Mouse (Mus musculus): Measurements from ENCODE around the gene Mcm9. TPM values are rescaled to one million over a fixed set of nuclear protein-coding genes. Genes with fewer than 3 reads are reported as not detected.
"Not testable (repeated sequence)": the region's sequence is repeated elsewhere in the genome, so short reads cannot be mapped to it uniquely, and the experiment has no call there.

Gene Mcm9
- polyA plus RNA-seq, 1 experiment from 2014 or later: 10.4 TPM

DNA sequence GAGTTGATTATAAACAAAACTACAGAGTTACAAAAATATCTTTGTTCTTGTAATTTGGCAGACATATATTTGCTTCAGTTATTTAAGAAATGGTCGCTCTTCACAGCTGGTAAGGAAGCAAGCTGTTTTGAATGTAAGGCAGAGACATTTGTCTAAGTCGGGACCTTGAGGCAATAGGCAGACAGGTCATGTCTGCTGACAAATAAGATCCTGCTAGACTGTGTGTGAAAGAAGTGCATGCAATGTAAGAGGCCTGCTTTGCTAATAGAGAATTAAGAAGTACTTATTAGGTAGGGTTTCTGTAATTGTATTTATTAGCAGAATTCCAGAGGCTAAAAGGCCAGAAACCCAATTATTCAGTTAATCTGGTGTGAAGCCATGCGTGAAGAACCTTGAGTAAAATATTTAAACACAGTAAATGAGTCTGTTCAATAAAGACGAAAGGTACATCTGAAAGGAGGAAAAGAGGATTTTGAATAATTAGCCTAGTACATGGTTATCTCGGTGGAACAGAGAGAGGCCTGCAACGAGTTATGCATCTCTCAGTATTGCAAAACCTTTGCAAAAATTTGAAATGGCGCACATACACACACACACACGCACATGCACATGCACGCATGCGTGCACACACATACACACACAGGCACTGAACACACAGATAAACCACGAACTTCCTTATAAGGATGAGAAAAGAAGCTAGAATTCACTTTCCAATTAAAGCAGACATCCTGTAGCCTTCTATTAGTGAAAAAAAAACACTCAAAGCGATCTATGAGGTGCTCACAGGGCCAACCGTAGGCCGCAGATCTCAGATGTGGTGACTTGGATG lies 112.3 kb downstream of the Mcm9 start:
- H3K27me3 ChIP-seq (replicated peaks): no peaks in the 10 kb centered on the region
- H3K9ac ChIP-seq: peak overlapping the region; percentile 25; the same call in 1 of the 2 replicates
- peak overlapping the region; percentile 77 for H3K27ac ChIP-seq (replicated peaks)
- H3K4me1 ChIP-seq: peaks cover 21% of the 10 kb centered on the region
- no peak overlapping the region for H3K4me3 ChIP-seq
- H3K4me2 ChIP-seq: peak overlapping the region; percentile 41
- no peaks in the 10 kb centered on the region for H3K9me3 ChIP-seq
- no peaks in the 10 kb centered on the region for H3K36me3 ChIP-seq
- WGBS: 75% methylated on average over 14 of the region's 14 CpGs
- no peak for ATAC-seq (ENCODE audit: extremely low read depth, insufficient number of reproducible peaks, low FRiP score, low TSS enrichment)

DNA sequence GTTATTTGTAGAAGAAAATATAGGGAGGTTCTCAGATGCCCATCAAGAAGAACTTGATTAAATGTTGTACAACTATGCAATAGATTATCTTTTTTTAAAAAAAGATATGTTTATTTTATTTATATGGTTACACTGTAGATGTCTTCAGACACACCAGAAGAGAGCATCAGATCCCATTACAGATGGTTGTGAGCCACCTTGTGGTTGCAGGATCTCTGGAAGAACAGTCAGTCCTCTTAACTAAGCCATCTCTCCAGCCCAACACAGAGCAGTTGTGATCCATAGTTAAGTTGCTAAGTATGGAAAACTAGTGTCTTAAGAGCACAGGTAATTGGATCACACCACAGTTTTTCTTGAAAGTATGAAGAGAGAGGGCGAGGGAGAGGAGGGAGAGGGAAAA lies 117.7 kb downstream of the Mcm9 start:
- no peak for ATAC-seq (ENCODE audit: extremely low read depth, insufficient number of reproducible peaks, low FRiP score, low TSS enrichment)
- Histone ChIP-seq H3K9me3 (no peaks in the 10 kb centered on the region), H3K4me3 (no peak overlapping the region), H3K27me3 (replicated peaks) (no peaks in the 10 kb centered on the region), H3K4me2 (no peak overlapping the region), H3K9ac (no peak overlapping the region), H3K36me3 (no peaks in the 10 kb centered on the region), H3K4me1 (peaks cover 4% of the 10 kb centered on the region), H3K27ac (replicated peaks) (no peak overlapping the region)
- WGBS: 83% methylated on average over 1 of the region's 1 CpGs

GRCm38 (mm10) chr10:53509158-53509773 lies 121.0 kb downstream of the Mcm9 start:
- WGBS: 20% methylated on average over 6 of the region's 6 CpGs

GRCm38 (mm10) chr10:53508676-53509075 lies 121.6 kb downstream of the Mcm9 start:
- Histone ChIP-seq H3K4me1 (peaks cover 12% of the 10 kb centered on the region), H3K27ac (replicated peaks) (no peak overlapping the region), H3K27me3 (replicated peaks) (no peaks in the 10 kb centered on the region), H3K4me2 (no peak overlapping the region), H3K36me3 (no peaks in the 10 kb centered on the region), H3K9me3 (no peaks in the 10 kb centered on the region), H3K9ac (no peak overlapping the region), H3K4me3 (no peak overlapping the region)
- no peak for ATAC-seq (ENCODE audit: extremely low read depth, insufficient number of reproducible peaks, low FRiP score, low TSS enrichment)

More at GRCm38 (mm10) chr10:53509158-53509773, 121.0 kb downstream of the Mcm9 start:
- no peaks in the 10 kb centered on the region for H3K9me3 ChIP-seq
- no peaks in the 10 kb centered on the region for H3K27me3 ChIP-seq (replicated peaks)
- no peak overlapping the region for H3K4me3 ChIP-seq
- H3K9ac ChIP-seq: peak overlapping the region; percentile 71
- H3K36me3 ChIP-seq: no peaks in the 10 kb centered on the region
- peak overlapping the region; percentile 51 for H3K4me2 ChIP-seq
- no peak overlapping the region for H3K27ac ChIP-seq (replicated peaks)
- ATAC-seq (ENCODE audit: extremely low read depth, insufficient number of reproducible peaks, low FRiP score, low TSS enrichment): no peak
- peaks cover 6% of the 10 kb centered on the region for H3K4me1 ChIP-seq

DNA sequence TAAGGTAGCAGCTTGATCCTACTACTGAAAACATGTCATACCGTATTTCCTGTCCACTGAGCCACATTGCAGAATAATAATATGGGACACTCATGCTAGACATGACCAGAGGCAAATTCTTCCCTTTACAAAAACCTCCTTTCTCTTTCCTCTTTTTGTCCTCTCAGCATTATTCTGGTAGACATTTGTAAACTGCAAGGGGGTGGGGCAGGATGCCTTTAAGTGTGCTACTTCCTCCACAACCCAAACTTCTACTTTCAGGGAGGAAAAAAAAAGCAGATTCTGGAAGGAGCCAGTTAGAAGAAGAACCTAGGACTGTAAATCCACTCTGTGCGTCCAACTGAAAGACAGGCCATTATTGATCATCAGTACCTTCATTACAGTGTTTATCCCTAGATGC lies 124.7 kb downstream of the Mcm9 start:
- no peaks in the 10 kb centered on the region for H3K9me3 ChIP-seq
- peaks cover 26% of the 10 kb centered on the region for H3K4me1 ChIP-seq
- H3K4me2 ChIP-seq: no peak overlapping the region
- no peak overlapping the region for H3K4me3 ChIP-seq
- H3K36me3 ChIP-seq: no peaks in the 10 kb centered on the region
- ATAC-seq (ENCODE audit: extremely low read depth, insufficient number of reproducible peaks, low FRiP score, low TSS enrichment): no peak
- no peak overlapping the region for H3K27ac ChIP-seq (replicated peaks)
- no peaks in the 10 kb centered on the region for H3K27me3 ChIP-seq (replicated peaks)
- no peak overlapping the region for H3K9ac ChIP-seq
- 86% methylated on average over 2 of the region's 2 CpGs for WGBS

DNA sequence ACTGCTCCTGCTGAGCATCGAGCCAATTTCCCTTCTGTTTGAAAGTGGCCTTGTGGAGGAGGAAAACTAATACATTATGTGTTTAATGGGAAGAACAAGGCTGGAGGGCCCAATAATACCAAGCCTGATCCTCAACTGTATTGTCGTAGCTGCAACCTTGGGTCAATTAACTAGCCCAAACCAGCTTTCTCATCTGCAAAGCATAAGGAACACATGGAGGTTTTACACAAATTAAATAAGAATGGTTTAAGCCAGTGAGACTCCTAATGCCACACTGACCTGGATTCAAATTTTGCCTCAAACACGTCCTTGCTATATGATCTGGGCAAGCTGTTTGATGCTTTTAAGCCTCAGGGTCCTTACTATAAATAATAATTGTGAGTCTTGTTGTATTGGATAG lies 125.2 kb downstream of the Mcm9 start:
- Histone ChIP-seq H3K27me3 (replicated peaks) (no peaks in the 10 kb centered on the region), H3K36me3 (no peaks in the 10 kb centered on the region), H3K4me3 (no peak overlapping the region), H3K27ac (replicated peaks) (no peak overlapping the region), H3K9me3 (no peaks in the 10 kb centered on the region), H3K9ac (no peak overlapping the region), H3K4me2 (no peak overlapping the region), H3K4me1 (peaks cover 26% of the 10 kb centered on the region)
- no peak for ATAC-seq (ENCODE audit: extremely low read depth, insufficient number of reproducible peaks, low FRiP score, low TSS enrichment)
- WGBS: 71% methylated on average over 3 of the region's 3 CpGs

- Histone ChIP-seq H3K4me2 (peak overlapping the region; percentile 66), H3K4me1 (peaks cover 22% of the 10 kb centered on the region), H3K9ac (peak overlapping the region; percentile 76), H3K27ac (replicated peaks) (peak overlapping the region; percentile 71), H3K27me3 (replicated peaks) (no peaks in the 10 kb centered on the region), H3K36me3 (no peaks in the 10 kb centered on the region), H3K4me3 (peak overlapping the region; percentile 34), H3K9me3 (no peaks in the 10 kb centered on the region)
- 25% methylated on average over 21 of the region's 21 CpGs for WGBS
- no peak; the same call in 1 of the 2 replicates for ATAC-seq (ENCODE audit: extremely low read depth, insufficient number of reproducible peaks, low FRiP score, low TSS enrichment)
Observed at GRCm38 (mm10) chr10:53502875-53503816, 127.1 kb downstream of the Mcm9 start.

DNA sequence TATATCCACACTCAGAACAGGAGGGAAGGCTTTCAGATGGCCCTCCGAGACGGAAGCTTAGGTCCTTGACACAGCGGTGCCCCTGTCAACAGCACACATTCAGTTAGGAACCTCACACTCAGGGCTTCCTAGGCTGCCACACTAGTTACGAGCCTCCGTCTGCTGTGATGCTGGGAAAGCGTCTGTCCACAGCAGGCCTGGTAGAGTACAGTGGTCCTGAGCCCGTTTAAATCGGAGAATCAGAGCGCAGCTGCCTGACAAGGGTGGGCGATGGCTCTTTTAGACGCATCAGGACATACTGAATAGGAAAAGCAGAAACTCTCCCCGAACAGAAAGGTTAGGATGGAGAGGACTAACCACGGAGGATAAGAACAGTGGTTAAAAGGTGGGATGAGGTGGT lies 127.8 kb downstream of the Mcm9 start:
- H3K4me3 ChIP-seq: no peak overlapping the region
- H3K9me3 ChIP-seq: 0 out of 2 replicates have a peak, but pooled peaks cover 7% of the 10 kb centered on the region
- 55% methylated on average over 13 of the region's 13 CpGs for WGBS
- no peaks in the 10 kb centered on the region for H3K27me3 ChIP-seq (replicated peaks)
- ATAC-seq (ENCODE audit: extremely low read depth, insufficient number of reproducible peaks, low FRiP score, low TSS enrichment): no peak
- H3K4me2 ChIP-seq: peak overlapping the region; percentile 66
- peak overlapping the region; percentile 76; the same call in 1 of the 2 replicates for H3K9ac ChIP-seq
- peak overlapping the region; percentile 71 for H3K27ac ChIP-seq (replicated peaks)
- no peaks in the 10 kb centered on the region for H3K36me3 ChIP-seq
- peaks cover 22% of the 10 kb centered on the region for H3K4me1 ChIP-seq

- Histone ChIP-seq H3K4me3 (no peak overlapping the region), H3K36me3 (no peaks in the 10 kb centered on the region), H3K4me1 (peaks cover 22% of the 10 kb centered on the region), H3K27ac (replicated peaks) (no peak overlapping the region), H3K27me3 (replicated peaks) (no peaks in the 10 kb centered on the region), H3K4me2 (no peak overlapping the region), H3K9me3 (0 out of 2 replicates have a peak, but pooled peaks cover 7% of the 10 kb centered on the region), H3K9ac (no peak overlapping the region)
- no peak for ATAC-seq (ENCODE audit: extremely low read depth, insufficient number of reproducible peaks, low FRiP score, low TSS enrichment)
Observed at GRCm38 (mm10) chr10:53499518-53499917, 130.7 kb downstream of the Mcm9 start.

GRCm38 (mm10) chr10:53495349-53495748 lies 134.9 kb downstream of the Mcm9 start:
- not testable (repeated sequence) for H3K4me2 ChIP-seq; H3K4me3 ChIP-seq; H3K9ac ChIP-seq; H3K4me1 ChIP-seq; H3K36me3 ChIP-seq; H3K27me3 ChIP-seq (replicated peaks); ATAC-seq (ENCODE audit: extremely low read depth, insufficient number of reproducible peaks, low FRiP score, low TSS enrichment); H3K9me3 ChIP-seq; H3K27ac ChIP-seq (replicated peaks)
- WGBS: 90% methylated on average over 3 of the region's 3 CpGs

- peak overlapping the region; percentile 14; the same call in 1 of the 2 replicates for H3K4me3 ChIP-seq
- H3K27me3 ChIP-seq (replicated peaks): no peaks in the 10 kb centered on the region
- H3K9ac ChIP-seq: no peak overlapping the region
- no peak overlapping the region for H3K27ac ChIP-seq (replicated peaks)
- ATAC-seq (ENCODE audit: extremely low read depth, insufficient number of reproducible peaks, low FRiP score, low TSS enrichment): no peak
- H3K36me3 ChIP-seq: no peaks in the 10 kb centered on the region
- peak overlapping the region; percentile 46 for H3K4me2 ChIP-seq
- peaks cover 8% of the 10 kb centered on the region; the same call in 1 of the 2 replicates for H3K4me1 ChIP-seq
- WGBS: 53% methylated on average over 13 of the region's 13 CpGs
- peaks cover 14% of the 10 kb centered on the region; the same call in 1 of the 2 replicates for H3K9me3 ChIP-seq
Observed at GRCm38 (mm10) chr10:53493954-53494353, 136.3 kb downstream of the Mcm9 start.

Data from heart, embryonic 13.5 days (tissue).